Mouse (Mus musculus): ENCODE data around the gene Synm. TPM values are rescaled to one million over a fixed set of nuclear protein-coding genes. Genes with fewer than 3 reads are reported as not detected.

The Synm gene
- polyA plus RNA-seq, 1 experiment from 2014 or later = 3.7 TPM

- no peak for DNase-seq (ENCODE audit: low spot score)
- Histone ChIP-seq H3K36me3 (replicated peaks; ENCODE audit: control insufficient read depth, insufficient read depth) (no peaks in the 10 kb centered on the region), H3K4me1 (replicated peaks; ENCODE audit: control insufficient read depth, insufficient read depth, low read length) (0 out of 2 replicates have a peak, but pooled peaks cover 4% of the 10 kb centered on the region), H3K4me3 (replicated peaks; ENCODE audit: low read length) (no peak overlapping the region), H3K9ac (no peak overlapping the region), H3K9me3 (ENCODE audit: control insufficient read depth, low read length) (no peaks in the 10 kb centered on the region), H3K4me2 (replicated peaks) (no peak overlapping the region), H3K27ac (no peak overlapping the region), H3K27me3 (ENCODE audit: control insufficient read depth, insufficient read depth, low read length) (no peaks in the 10 kb centered on the region)
- no peak for ATAC-seq (ENCODE audit: low FRiP score)
- 69% methylated on average over 4 of the region's 4 CpGs for WGBS
Measured at GRCm38 (mm10) chr7:67732276-67732675, 27.3 kb downstream of the Synm start.

DNA sequence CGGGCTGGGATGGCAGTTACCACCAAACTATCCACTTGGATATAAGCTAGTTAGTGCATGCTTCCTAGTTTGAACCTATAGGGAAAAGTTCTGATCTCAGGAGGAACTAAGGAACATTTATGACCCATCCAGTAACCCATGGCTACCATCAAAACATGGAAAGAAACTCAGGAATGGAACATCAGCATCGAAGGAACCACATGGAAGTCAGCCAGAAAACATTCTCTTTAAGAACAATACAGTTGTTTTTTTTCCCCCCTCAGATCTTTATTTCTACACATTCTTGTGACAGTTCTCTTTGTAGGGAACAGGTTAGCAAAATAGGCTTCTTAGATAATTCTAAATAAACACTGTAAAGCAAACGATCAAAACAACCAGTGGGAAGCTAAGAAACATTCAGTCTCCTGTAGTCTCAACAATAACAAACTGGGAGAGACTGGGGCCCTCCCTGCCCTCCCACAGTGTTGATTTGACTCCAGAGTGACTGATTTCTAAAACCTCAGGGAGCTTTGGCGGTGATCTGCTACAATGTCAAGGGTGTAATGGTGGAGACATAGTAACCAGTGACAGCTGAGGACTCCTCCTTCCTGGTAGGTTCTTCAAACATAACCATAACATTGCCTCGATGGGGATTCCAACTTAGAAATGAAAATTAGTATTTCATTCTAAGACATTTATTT, 29.0 kb downstream of the Synm start:
- 63% methylated on average over 5 of the region's 5 CpGs for WGBS
- no peak overlapping the region for H3K4me3 ChIP-seq (replicated peaks; ENCODE audit: low read length)
- H3K4me1 ChIP-seq (replicated peaks; ENCODE audit: control insufficient read depth, insufficient read depth, low read length) = no peaks in the 10 kb centered on the region
- H3K27me3 ChIP-seq (ENCODE audit: control insufficient read depth, insufficient read depth, low read length) = no peaks in the 10 kb centered on the region
- H3K4me2 ChIP-seq (replicated peaks) = no peak overlapping the region
- no peak overlapping the region for H3K9ac ChIP-seq
- no peak for ATAC-seq (ENCODE audit: low FRiP score)
- DNase-seq (ENCODE audit: low spot score) = peak; percentile 34
- H3K27ac ChIP-seq = no peak overlapping the region
- no peaks in the 10 kb centered on the region for H3K9me3 ChIP-seq (ENCODE audit: control insufficient read depth, low read length)
- no peaks in the 10 kb centered on the region for H3K36me3 ChIP-seq (replicated peaks; ENCODE audit: control insufficient read depth, insufficient read depth)

DNA sequence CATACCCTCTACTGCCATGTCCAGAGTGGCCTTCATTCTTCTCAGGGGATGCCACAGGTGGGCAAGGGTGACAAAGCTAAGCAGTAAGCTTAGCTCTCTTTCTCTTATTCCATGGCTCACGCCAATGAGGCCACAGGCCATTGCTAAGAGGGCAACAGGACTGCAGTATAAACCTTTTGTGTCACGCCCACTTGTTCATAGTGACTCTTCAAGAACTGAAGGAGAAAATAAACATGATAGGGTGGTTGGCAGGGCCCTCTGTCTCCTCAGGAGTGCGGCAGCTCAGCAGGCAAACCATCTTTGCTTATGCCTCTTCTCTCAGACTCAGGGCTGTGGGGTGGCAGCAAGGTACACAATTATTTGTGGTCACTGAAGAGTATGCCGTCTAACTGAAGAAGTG, 30.7 kb downstream of the Synm start:
- Histone ChIP-seq H3K9me3 (ENCODE audit: control insufficient read depth, low read length) (no peaks in the 10 kb centered on the region), H3K36me3 (replicated peaks; ENCODE audit: control insufficient read depth, insufficient read depth) (no peaks in the 10 kb centered on the region), H3K9ac (no peak overlapping the region), H3K4me1 (replicated peaks; ENCODE audit: control insufficient read depth, insufficient read depth, low read length) (no peaks in the 10 kb centered on the region), H3K27ac (no peak overlapping the region), H3K4me3 (replicated peaks; ENCODE audit: low read length) (no peak overlapping the region), H3K27me3 (ENCODE audit: control insufficient read depth, insufficient read depth, low read length) (no peaks in the 10 kb centered on the region), H3K4me2 (replicated peaks) (no peak overlapping the region)
- DNase-seq (ENCODE audit: low spot score) (no peak), ATAC-seq (ENCODE audit: low FRiP score) (no peak)
- 96% methylated on average over 4 of the region's 4 CpGs for WGBS

- Histone ChIP-seq H3K4me2 (replicated peaks) (no peak overlapping the region), H3K9ac (no peak overlapping the region), H3K27ac (no peak overlapping the region), H3K4me1 (replicated peaks; ENCODE audit: control insufficient read depth, insufficient read depth, low read length) (no peaks in the 10 kb centered on the region), H3K4me3 (replicated peaks; ENCODE audit: low read length) (no peak overlapping the region), H3K9me3 (ENCODE audit: control insufficient read depth, low read length) (no peaks in the 10 kb centered on the region), H3K27me3 (ENCODE audit: control insufficient read depth, insufficient read depth, low read length) (no peaks in the 10 kb centered on the region), H3K36me3 (replicated peaks; ENCODE audit: control insufficient read depth, insufficient read depth) (no peaks in the 10 kb centered on the region)
- no peak for DNase-seq (ENCODE audit: low spot score)
- ATAC-seq (ENCODE audit: low FRiP score) = no peak
- 94% methylated on average over 4 of the region's 4 CpGs for WGBS
Measured at GRCm38 (mm10) chr7:67728203-67728602, 31.3 kb downstream of the Synm start.

GRCm38 (mm10) chr7:67725016-67725415, 34.5 kb downstream of the Synm start:
- WGBS = 69% methylated on average over 9 of the region's 9 CpGs
- H3K9me3 ChIP-seq (ENCODE audit: control insufficient read depth, low read length) = no peaks in the 10 kb centered on the region
- H3K27me3 ChIP-seq (ENCODE audit: control insufficient read depth, insufficient read depth, low read length) = no peaks in the 10 kb centered on the region
- H3K4me2 ChIP-seq (replicated peaks) = no peak overlapping the region
- H3K36me3 ChIP-seq (replicated peaks; ENCODE audit: control insufficient read depth, insufficient read depth) = no peaks in the 10 kb centered on the region
- DNase-seq (ENCODE audit: low spot score) (no peak), ATAC-seq (ENCODE audit: low FRiP score) (no peak)
- H3K4me3 ChIP-seq (replicated peaks; ENCODE audit: low read length) = no peak overlapping the region
- H3K4me1 ChIP-seq (replicated peaks; ENCODE audit: control insufficient read depth, insufficient read depth, low read length) = no peaks in the 10 kb centered on the region
- no peak overlapping the region for H3K27ac ChIP-seq
- no peak overlapping the region for H3K9ac ChIP-seq

DNA sequence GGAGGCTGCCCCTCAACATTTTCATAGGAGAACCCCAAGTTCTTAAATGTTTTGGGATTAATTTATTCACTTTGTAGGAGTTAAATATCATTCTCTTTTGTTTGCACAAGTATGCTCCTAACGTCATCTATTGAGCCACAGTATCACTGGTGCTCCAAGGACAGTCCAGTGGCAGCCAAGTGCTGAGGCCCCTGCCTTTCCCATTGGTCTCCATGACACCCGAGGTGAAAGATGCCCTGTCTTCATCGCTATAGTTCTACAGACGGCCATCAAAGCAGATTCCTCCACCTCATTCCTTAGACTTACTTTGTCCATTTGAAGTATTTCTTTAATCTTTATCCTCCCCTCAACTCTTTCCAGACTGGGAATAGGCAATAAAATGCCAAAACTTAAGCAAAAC, 35.0 kb downstream of the Synm start:
- DNase-seq (ENCODE audit: low spot score) = no peak
- no peak for ATAC-seq (ENCODE audit: low FRiP score)
- H3K4me3 ChIP-seq (replicated peaks; ENCODE audit: low read length) = no peak overlapping the region
- H3K4me1 ChIP-seq (replicated peaks; ENCODE audit: control insufficient read depth, insufficient read depth, low read length) = no peaks in the 10 kb centered on the region
- no peaks in the 10 kb centered on the region for H3K9me3 ChIP-seq (ENCODE audit: control insufficient read depth, low read length)
- no peak overlapping the region for H3K4me2 ChIP-seq (replicated peaks)
- no peak overlapping the region for H3K27ac ChIP-seq
- no peaks in the 10 kb centered on the region for H3K27me3 ChIP-seq (ENCODE audit: control insufficient read depth, insufficient read depth, low read length)
- no peaks in the 10 kb centered on the region for H3K36me3 ChIP-seq (replicated peaks; ENCODE audit: control insufficient read depth, insufficient read depth)
- 66% methylated on average over 4 of the region's 4 CpGs for WGBS
- H3K9ac ChIP-seq = no peak overlapping the region

DNA sequence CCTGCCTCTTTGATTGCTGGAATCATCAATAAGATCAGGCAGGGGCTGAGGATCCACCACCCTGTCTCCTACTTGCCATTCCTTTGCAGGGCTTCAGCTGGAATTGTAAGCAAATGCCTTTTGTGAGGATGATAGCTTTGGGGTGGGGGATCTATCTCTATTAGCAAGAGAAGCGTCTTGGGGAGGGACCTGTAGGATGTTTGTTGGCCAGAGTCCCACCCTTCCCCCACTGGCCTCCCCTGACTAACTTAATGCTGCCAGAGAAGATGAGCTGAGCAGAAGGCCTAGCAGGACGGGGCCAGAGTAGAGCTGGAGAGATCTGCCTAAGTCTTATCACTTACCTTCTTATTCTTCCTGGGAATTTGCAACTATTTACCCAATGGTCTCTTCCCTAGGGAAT, 37.4 kb downstream of the Synm start:
- no peak overlapping the region for H3K4me3 ChIP-seq (replicated peaks; ENCODE audit: low read length)
- H3K9ac ChIP-seq = no peak overlapping the region
- no peaks in the 10 kb centered on the region for H3K36me3 ChIP-seq (replicated peaks; ENCODE audit: control insufficient read depth, insufficient read depth)
- no peak for DNase-seq (ENCODE audit: low spot score)
- no peak overlapping the region for H3K27ac ChIP-seq
- ATAC-seq (ENCODE audit: low FRiP score) = no peak
- 32% methylated on average over 2 of the region's 2 CpGs for WGBS
- H3K9me3 ChIP-seq (ENCODE audit: control insufficient read depth, low read length) = no peaks in the 10 kb centered on the region
- no peaks in the 10 kb centered on the region for H3K27me3 ChIP-seq (ENCODE audit: control insufficient read depth, insufficient read depth, low read length)
- H3K4me1 ChIP-seq (replicated peaks; ENCODE audit: control insufficient read depth, insufficient read depth, low read length) = no peaks in the 10 kb centered on the region
- no peak overlapping the region for H3K4me2 ChIP-seq (replicated peaks)

DNA sequence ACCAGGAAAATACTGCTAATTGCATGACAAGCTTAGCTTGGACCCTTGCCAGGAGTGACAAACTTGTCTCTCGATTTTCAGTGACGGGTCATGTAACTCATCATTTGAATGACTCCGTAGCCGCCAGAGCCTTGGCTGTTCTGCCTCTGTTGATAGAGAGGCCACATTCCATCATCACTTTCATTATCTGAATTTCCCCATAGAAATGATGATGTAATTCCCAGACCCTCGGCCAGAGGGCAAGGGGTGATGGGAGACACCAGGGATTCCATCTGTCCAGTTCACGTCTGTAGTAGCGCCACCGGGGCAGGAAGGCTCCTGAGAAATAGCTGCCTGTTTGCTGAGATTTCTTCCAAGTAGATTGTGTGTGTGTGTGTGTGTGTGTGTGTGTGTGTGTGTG, 40.7 kb downstream of the Synm start:
- H3K27me3 ChIP-seq (ENCODE audit: control insufficient read depth, insufficient read depth, low read length) = no peaks in the 10 kb centered on the region
- H3K27ac ChIP-seq = no peak overlapping the region
- H3K9ac ChIP-seq = no peak overlapping the region
- H3K9me3 ChIP-seq (ENCODE audit: control insufficient read depth, low read length) = no peaks in the 10 kb centered on the region
- H3K4me3 ChIP-seq (replicated peaks; ENCODE audit: low read length) = no peak overlapping the region
- H3K4me1 ChIP-seq (replicated peaks; ENCODE audit: control insufficient read depth, insufficient read depth, low read length) = peaks cover 8% of the 10 kb centered on the region
- DNase-seq (ENCODE audit: low spot score) (peak; percentile 28), ATAC-seq (ENCODE audit: low FRiP score) (no peak)
- H3K36me3 ChIP-seq (replicated peaks; ENCODE audit: control insufficient read depth, insufficient read depth) = no peaks in the 10 kb centered on the region
- WGBS = 52% methylated on average over 8 of the region's 8 CpGs
- no peak overlapping the region for H3K4me2 ChIP-seq (replicated peaks)

- peaks cover 9% of the 10 kb centered on the region for H3K4me1 ChIP-seq (replicated peaks; ENCODE audit: control insufficient read depth, insufficient read depth, low read length)
Measured at GRCm38 (mm10) chr7:67717520-67717919, 42.0 kb downstream of the Synm start.

DNA sequence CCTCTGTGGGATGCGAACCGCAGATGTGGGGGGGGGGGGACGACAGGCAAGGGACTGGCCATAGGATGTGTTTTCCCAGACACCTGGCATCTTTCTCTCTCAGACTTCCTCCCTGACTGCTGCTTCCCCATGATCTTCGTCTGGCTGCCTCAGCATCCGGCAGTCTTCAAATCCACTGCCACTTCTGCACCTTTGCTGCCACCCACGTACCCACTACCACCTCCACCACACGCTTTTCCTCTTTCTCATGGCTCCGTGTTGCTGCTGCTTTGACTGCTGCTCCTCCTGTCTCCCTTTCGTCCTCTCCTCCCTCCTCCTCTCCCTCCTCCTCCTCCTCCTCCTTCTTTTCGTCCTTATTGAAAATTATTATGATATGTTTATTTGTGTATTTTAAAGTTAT, 42.6 kb downstream of the Synm start:
- H3K4me3 ChIP-seq (replicated peaks; ENCODE audit: low read length) = no peak overlapping the region
- peaks cover 9% of the 10 kb centered on the region for H3K4me1 ChIP-seq (replicated peaks; ENCODE audit: control insufficient read depth, insufficient read depth, low read length)
- no peak overlapping the region for H3K27ac ChIP-seq
- H3K27me3 ChIP-seq (ENCODE audit: control insufficient read depth, insufficient read depth, low read length) = no peaks in the 10 kb centered on the region
- H3K4me2 ChIP-seq (replicated peaks) = no peak overlapping the region
- no peak for DNase-seq (ENCODE audit: low spot score)
- H3K9me3 ChIP-seq (ENCODE audit: control insufficient read depth, low read length) = peaks cover 10% of the 10 kb centered on the region; the same call in 1 of the 2 replicates
- H3K36me3 ChIP-seq (replicated peaks; ENCODE audit: control insufficient read depth, insufficient read depth) = 0 out of 2 replicates have a peak, but pooled peaks cover 7% of the 10 kb centered on the region
- WGBS = 91% methylated on average over 8 of the region's 10 CpGs
- no peak overlapping the region for H3K9ac ChIP-seq
- no peak for ATAC-seq (ENCODE audit: low FRiP score)

More at GRCm38 (mm10) chr7:67717520-67717919, 42.0 kb downstream of the Synm start:
- DNase-seq (ENCODE audit: low spot score) (no peak), ATAC-seq (ENCODE audit: low FRiP score) (no peak)
- WGBS = 95% methylated on average over 3 of the region's 3 CpGs
- Histone ChIP-seq H3K27me3 (ENCODE audit: control insufficient read depth, insufficient read depth, low read length) (no peaks in the 10 kb centered on the region), H3K9ac (no peak overlapping the region), H3K9me3 (ENCODE audit: control insufficient read depth, low read length) (peaks cover 8% of the 10 kb centered on the region; the same call in 1 of the 2 replicates), H3K4me2 (replicated peaks) (no peak overlapping the region), H3K27ac (no peak overlapping the region), H3K36me3 (replicated peaks; ENCODE audit: control insufficient read depth, insufficient read depth) (0 out of 2 replicates have a peak, but pooled peaks cover 6% of the 10 kb centered on the region), H3K4me3 (replicated peaks; ENCODE audit: low read length) (no peak overlapping the region)

Measured in hindbrain, embryonic 14.5 days (tissue).